Mouse (Mus musculus) hindbrain, embryonic 14.5 days (tissue): Measurements from ENCODE around the gene Gm5478. TPM values are rescaled to one million over a fixed set of nuclear protein-coding genes. Genes with fewer than 3 reads are reported as not detected.
"Not testable (repeated sequence)": the region's sequence is repeated elsewhere in the genome, so short reads cannot be mapped to it uniquely, and the experiment has no call there.

ENCODE experiments used
- ATAC-seq: fragments of 200-750 bp; cut with Nextera tagmentation; 2 replicates; pipeline ENCODE4 v1.8.0; 2017; ENCODE audit warnings: moderate number of reproducible peaks, mild to moderate bottlenecking, moderate TSS enrichment, moderate library complexity; ENCODE audit not compliant: low FRiP score
- DNase-seq: peaks from one replicate; pipeline ENCODE4 v3.0.0-alpha.2; 2015; ENCODE audit warnings: low spot score
- H3K27ac ChIP-seq: fragments of 300-500 bp; sonication (generic); 2 replicates; pipeline ENCODE4 v1.5.1; 2014; ENCODE audit warnings: mild to moderate bottlenecking, moderate library complexity
- H3K27me3 ChIP-seq: fragments of 300-500 bp; sonication (generic); 2 replicates; pipeline ENCODE4 v1.6.1; 2014; ENCODE audit warnings: mild to moderate bottlenecking, low read length, mixed read lengths; ENCODE audit not compliant: control insufficient read depth, insufficient read depth
- H3K36me3 ChIP-seq: fragments of 300-500 bp; sonication (generic); replicated peaks from 2 replicates; pipeline ENCODE4 v1.6.1; 2014; ENCODE audit not compliant: control insufficient read depth, insufficient read depth
- H3K4me1 ChIP-seq: fragments of 300-500 bp; sonication (generic); replicated peaks from 2 replicates; pipeline ENCODE4 v1.6.1; 2014; ENCODE audit warnings: antibody characterized with exemption, low read length, mixed read lengths; ENCODE audit not compliant: control insufficient read depth, insufficient read depth
- H3K4me2 ChIP-seq: fragments of 300-500 bp; sonication (generic); replicated peaks from 2 replicates; pipeline ENCODE4 v1.6.1; 2014; ENCODE audit warnings: mild to moderate bottlenecking, moderate library complexity
- H3K4me3 ChIP-seq: fragments of 300-500 bp; sonication (generic); replicated peaks from 2 replicates; pipeline ENCODE4 v1.5.1; 2014; ENCODE audit warnings: mild to moderate bottlenecking, low read length
- H3K9ac ChIP-seq: fragments of 300-500 bp; sonication (generic); 2 replicates; pipeline ENCODE4 v1.6.1; 2014
- H3K9me3 ChIP-seq: fragments of 300-500 bp; sonication (generic); 2 replicates; pipeline ENCODE4 v1.6.1; 2016; ENCODE audit warnings: low read length; ENCODE audit not compliant: control insufficient read depth
- WGBS: fragments of 180-500 bp; shearing (Covaris S2); extraction: QIAGEN DNeasy Blood & Tissue Kit; methylation state at CpG from one replicate; pipeline ENCODE4 v1.1.7; 2014; 5-methylcytosine and 5-hydroxymethylcytosine counted together
- polyA plus RNA-seq: library from polyadenylated mRNA; unstranded; fragments of >200 nt; fragmentation: Nextera tagmentation; extraction: Ambion mirVana; gene quantifications from 2 replicates; pipeline ENCODE4 v1.2.1, GENCODE M21; 2014

The Gm5478 gene
- not detected in 2 replicates for polyA plus RNA-seq

- Histone ChIP-seq H3K4me3 (no peak within 1 kb of the TSS), H3K4me2 (no peak within 1 kb of the TSS), H3K27ac (no peak within 1 kb of the TSS), H3K4me1 (no peaks in the 10 kb centered on the region), H3K9ac (no peak within 1 kb of the TSS), H3K36me3 (no peaks in the 10 kb centered on the region), H3K27me3 (no peaks in the 10 kb centered on the region), H3K9me3 (no peaks in the 10 kb centered on the region)
- ATAC-seq (no peak), DNase-seq (no peak)
- 87% methylated on average over 3 of the region's 3 CpGs for WGBS
Observed at GRCm38 (mm10) chr15:101647280-101647679, at the start of gene Gm5478. TSS of gene Gm5478 (minus strand) at chr15:101647380.

- Histone ChIP-seq H3K9me3 (no peaks in the 10 kb centered on the region), H3K36me3 (no peaks in the 10 kb centered on the region), H3K4me1 (no peaks in the 10 kb centered on the region), H3K4me2 (no peak within 1 kb of the TSS), H3K4me3 (no peak within 1 kb of the TSS), H3K27me3 (no peaks in the 10 kb centered on the region), H3K9ac (no peak within 1 kb of the TSS), H3K27ac (no peak within 1 kb of the TSS)
- ATAC-seq (no peak), DNase-seq (no peak)
- 90% methylated on average over 5 of the region's 5 CpGs for WGBS
Observed at GRCm38 (mm10) chr15:101694207-101694606, 47.0 kb upstream of the Gm5478 start, which contains the start of gene Krt6a. TSS of gene Krt6a (minus strand) at chr15:101694307.

GRCm38 (mm10) chr15:101690460-101690859 lies 43.3 kb upstream of the Gm5478 start:
- H3K4me2 ChIP-seq, ATAC-seq, H3K27ac ChIP-seq, H3K36me3 ChIP-seq, H3K27me3 ChIP-seq, DNase-seq, H3K9me3 ChIP-seq, H3K4me1 ChIP-seq, H3K4me3 ChIP-seq, H3K9ac ChIP-seq: not testable (repeated sequence)
- 93% methylated on average over 5 of the region's 5 CpGs for WGBS

GRCm38 (mm10) chr15:101688161-101688560 lies 41.0 kb upstream of the Gm5478 start:
- no peaks in the 10 kb centered on the region for H3K27me3 ChIP-seq
- H3K9me3 ChIP-seq: no peaks in the 10 kb centered on the region
- no peaks in the 10 kb centered on the region for H3K36me3 ChIP-seq
- ATAC-seq (no peak), DNase-seq (no peak)
- no peak overlapping the region for H3K9ac ChIP-seq
- H3K4me1 ChIP-seq: no peaks in the 10 kb centered on the region
- 77% methylated on average over 2 of the region's 2 CpGs for WGBS
- H3K4me3 ChIP-seq: no peak overlapping the region
- no peak overlapping the region for H3K4me2 ChIP-seq
- H3K27ac ChIP-seq: no peak overlapping the region

DNA sequence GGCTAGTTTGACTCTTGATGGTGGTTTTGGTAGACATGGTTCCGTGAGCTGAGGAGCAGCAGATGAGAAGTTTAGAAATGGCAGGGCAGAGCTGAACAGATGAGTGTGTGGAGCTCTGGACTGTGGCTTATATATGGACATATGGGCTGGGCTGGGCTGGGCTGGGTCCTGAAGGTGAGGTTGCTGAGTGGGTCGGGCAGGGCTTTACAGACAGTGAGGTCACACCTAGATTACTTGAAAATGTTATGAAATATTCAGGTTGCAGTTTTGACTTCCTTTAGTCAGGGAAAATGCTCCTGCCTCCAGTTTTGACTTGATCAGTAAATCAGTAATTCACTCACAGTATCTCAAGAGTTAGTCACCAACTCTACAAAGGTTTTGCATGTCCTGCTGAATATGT lies 33.0 kb upstream of the Gm5478 start, which contains the start of gene Krt6b:
Gene Krt6b, minus strand, starts transcription at position 101 of the 400 bp plus-strand sequence.
- no peaks in the 10 kb centered on the region for H3K27me3 ChIP-seq
- no peak for ATAC-seq
- H3K27ac ChIP-seq: no peak within 1 kb of the TSS
- no peak within 1 kb of the TSS for H3K9ac ChIP-seq
- H3K36me3 ChIP-seq: no peaks in the 10 kb centered on the region
- 93% methylated on average over 2 of the region's 2 CpGs for WGBS
- H3K9me3 ChIP-seq: no peaks in the 10 kb centered on the region
- H3K4me2 ChIP-seq: no peak within 1 kb of the TSS
- no peak within 1 kb of the TSS for H3K4me3 ChIP-seq
- DNase-seq: no peak
- H3K4me1 ChIP-seq: no peaks in the 10 kb centered on the region

GRCm38 (mm10) chr15:101675978-101676377 lies 28.8 kb upstream of the Gm5478 start:
- 96% methylated on average over 1 of the region's 1 CpGs for WGBS
- ATAC-seq: no peak

DNA sequence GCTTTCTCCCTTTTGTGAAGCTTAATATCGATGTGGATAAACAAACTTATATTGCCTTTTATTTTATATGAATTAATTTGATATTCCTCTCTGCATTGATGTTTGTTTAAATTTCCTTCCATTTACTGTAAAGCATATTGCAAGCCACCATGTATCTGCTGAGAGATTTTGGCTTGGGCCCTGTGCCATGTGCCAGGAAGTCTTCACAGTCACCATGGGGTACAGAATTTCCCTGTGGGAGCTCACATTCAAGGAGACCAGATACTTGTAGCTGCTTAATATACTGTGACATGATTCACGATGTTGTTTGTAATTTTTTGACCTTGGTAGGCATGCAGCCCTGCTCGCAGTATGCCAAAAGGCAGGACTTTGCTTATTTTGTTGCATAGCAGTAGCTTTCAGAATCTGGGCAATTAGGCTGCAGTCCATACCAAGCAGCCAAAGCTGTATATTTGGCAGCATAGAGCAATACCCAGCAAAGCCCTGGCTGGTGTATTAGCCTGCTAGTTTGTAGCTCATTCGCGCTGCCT lies 5.6 kb upstream of the Gm5478 start:
- Histone ChIP-seq H3K4me1 (no peaks in the 10 kb centered on the region), H3K36me3 (no peaks in the 10 kb centered on the region), H3K9ac (no peak overlapping the region), H3K4me2 (no peak overlapping the region), H3K27me3 (no peaks in the 10 kb centered on the region), H3K27ac (no peak overlapping the region), H3K4me3 (no peak overlapping the region), H3K9me3 (0 out of 2 replicates have a peak, but pooled peaks cover 4% of the 10 kb centered on the region)
- WGBS: 84% methylated on average over 5 of the region's 5 CpGs
- ATAC-seq (no peak), DNase-seq (no peak)

More at GRCm38 (mm10) chr15:101675978-101676377, 28.8 kb upstream of the Gm5478 start:
- no peak overlapping the region for H3K9ac ChIP-seq
- no peak overlapping the region for H3K27ac ChIP-seq
- no peaks in the 10 kb centered on the region for H3K27me3 ChIP-seq
- no peak for DNase-seq
- H3K9me3 ChIP-seq: no peaks in the 10 kb centered on the region
- H3K4me1 ChIP-seq: no peaks in the 10 kb centered on the region
- H3K36me3 ChIP-seq: no peaks in the 10 kb centered on the region
- H3K4me2 ChIP-seq: no peak overlapping the region
- H3K4me3 ChIP-seq: no peak overlapping the region

- 74% methylated on average over 2 of the region's 2 CpGs for WGBS
- no peak within 1 kb of the TSS for H3K9ac ChIP-seq
- H3K27me3 ChIP-seq: no peaks in the 10 kb centered on the region
- no peak within 1 kb of the TSS for H3K4me3 ChIP-seq
- no peaks in the 10 kb centered on the region for H3K9me3 ChIP-seq
- no peak within 1 kb of the TSS for H3K4me2 ChIP-seq
- DNase-seq: no peak
- H3K4me1 ChIP-seq: no peaks in the 10 kb centered on the region
- ATAC-seq: no peak
- H3K27ac ChIP-seq: no peak within 1 kb of the TSS
- no peaks in the 10 kb centered on the region for H3K36me3 ChIP-seq
Observed at GRCm38 (mm10) chr15:101627884-101628283, 19.3 kb downstream of the Gm5478 start, which contains the start of gene Gm5414. TSS of gene Gm5414 (minus strand) at chr15:101628188.

DNA sequence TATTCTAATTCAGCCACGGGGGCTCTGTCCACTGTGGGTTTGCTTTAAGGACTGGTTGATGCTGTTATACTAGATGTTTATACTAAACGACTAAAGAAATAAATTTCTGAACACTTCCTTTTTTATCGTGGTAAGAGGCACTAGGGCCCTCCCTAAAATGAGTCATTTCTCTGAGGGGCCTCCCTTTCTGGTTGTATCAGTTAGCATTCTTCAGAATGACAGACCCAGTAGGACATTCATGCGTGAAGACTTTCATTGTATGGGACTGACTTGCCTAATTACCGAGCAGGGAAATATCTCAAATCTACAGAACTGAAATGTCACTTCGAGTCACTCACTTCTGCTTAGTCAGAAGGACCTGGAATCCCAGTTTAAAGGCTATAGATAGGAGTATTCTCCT lies 48.1 kb downstream of the Gm5478 start:
- WGBS: 63% methylated on average over 6 of the region's 6 CpGs
- DNase-seq: no peak
- no peak for ATAC-seq

More for the DNA sequence above, 48.1 kb downstream of the Gm5478 start:
- Histone ChIP-seq H3K9ac (no peak overlapping the region), H3K36me3 (no peaks in the 10 kb centered on the region), H3K4me1 (no peaks in the 10 kb centered on the region), H3K27me3 (no peaks in the 10 kb centered on the region), H3K9me3 (no peaks in the 10 kb centered on the region), H3K27ac (no peak overlapping the region), H3K4me3 (no peak overlapping the region), H3K4me2 (no peak overlapping the region)
